Mouse (Mus musculus): Measurements from ENCODE around the gene Sufu.
A peak's percentile ranks its signal among the peaks of the same experiment; 100 is the strongest.

Gene Sufu

DNA sequence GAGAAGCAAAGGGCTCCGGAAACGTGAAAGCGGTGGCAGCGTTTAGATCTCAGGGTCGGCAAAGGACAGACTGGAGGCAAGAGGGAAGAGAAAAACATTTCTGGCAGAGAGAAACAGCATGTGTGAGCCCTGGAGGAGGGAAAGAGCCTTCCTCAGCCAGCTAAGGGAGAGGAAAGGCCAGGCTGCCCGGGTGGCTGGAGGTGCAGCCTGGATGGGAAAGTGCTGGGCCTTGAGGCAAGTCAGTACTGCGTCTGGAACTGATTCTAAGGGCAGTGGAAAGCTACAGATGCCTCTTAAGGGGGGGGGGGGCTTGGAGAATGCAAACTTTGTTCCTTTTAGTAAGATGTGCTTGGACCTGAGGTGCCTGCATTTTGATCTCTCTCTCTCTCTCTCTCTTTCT, 37.0 kb downstream of the Sufu start:
- no peak for DNase-seq (ENCODE audit: low spot score)

DNA sequence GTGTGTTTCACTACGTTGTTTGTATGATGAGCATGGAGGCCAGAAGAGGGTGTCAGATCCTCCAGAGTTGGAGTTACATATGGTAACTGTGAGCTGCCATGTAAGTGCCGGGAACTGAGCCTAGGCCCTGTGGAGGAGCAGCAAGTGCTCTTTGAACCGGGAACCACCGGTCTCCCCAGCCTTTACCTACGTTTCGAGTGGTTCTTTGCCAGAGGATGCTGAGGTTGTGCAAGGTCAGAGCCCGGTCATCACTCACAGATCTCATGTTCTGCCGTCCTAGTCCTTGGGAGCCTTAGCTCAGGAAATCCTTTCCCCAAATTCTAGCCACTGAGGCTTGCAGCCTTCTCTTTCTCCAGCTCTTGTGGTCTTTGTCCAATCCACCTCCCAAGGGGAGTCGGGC, 37.5 kb downstream of the Sufu start:
- DNase-seq (ENCODE audit: low spot score), result no peak

GRCm38 (mm10) chr19:46434591-46434990, 37.9 kb downstream of the Sufu start:
- DNase-seq (ENCODE audit: low spot score), result no peak

- DNase-seq (ENCODE audit: low spot score), result no peak
Observed at GRCm38 (mm10) chr19:46435492-46435891, 38.8 kb downstream of the Sufu start.

- no peak for DNase-seq (ENCODE audit: low spot score)
Observed at GRCm38 (mm10) chr19:46443509-46443908, 46.8 kb downstream of the Sufu start.

- peak; percentile 88 for DNase-seq (ENCODE audit: low spot score)
Observed at GRCm38 (mm10) chr19:46444209-46444608, 47.5 kb downstream of the Sufu start.

GRCm38 (mm10) chr19:46445641-46446040, 48.9 kb downstream of the Sufu start:
- no peak for DNase-seq (ENCODE audit: low spot score)

GRCm38 (mm10) chr19:46446436-46447020, 49.8 kb downstream of the Sufu start:
- no peak for DNase-seq (ENCODE audit: low spot score)

DNA sequence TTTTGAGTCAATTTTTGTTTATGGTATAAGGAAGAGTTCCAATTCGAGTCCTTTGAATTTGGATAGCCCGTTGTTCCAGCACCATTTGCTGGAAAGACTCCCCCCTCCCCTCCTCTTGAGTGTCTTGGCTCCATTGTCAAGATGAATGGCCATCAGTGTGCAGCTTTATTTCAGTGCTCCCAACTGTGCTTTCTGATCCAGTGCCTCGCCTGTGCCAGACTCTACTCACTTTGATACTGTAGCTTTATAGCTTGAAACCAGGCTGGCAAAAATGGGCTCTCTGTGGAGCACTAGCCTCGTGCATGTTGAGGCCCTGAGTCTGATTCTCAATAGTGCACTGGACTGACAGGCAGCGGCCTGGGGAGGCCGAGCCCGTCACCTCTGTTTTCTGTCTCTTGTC, 50.4 kb downstream of the Sufu start:
- no peak for DNase-seq (ENCODE audit: low spot score)

DNA sequence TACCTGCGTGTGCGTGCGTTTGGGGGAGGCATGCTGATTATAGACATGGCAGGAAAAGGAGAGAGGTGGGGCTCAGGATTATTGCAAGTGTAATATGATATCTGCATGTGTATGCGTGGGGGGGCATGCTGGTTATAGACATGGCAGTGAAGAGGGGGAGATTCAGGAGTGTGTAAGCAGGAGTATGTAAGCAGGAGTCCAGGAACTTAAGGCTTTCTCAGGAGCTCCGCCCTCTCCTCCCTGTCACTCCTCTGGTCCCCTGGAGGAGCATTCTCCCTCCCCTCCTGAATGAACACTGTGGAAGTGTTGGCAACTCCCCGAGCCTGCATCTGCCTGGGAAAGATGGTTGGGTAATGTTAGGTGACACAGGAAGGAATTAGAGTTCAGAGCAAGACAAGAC, 51.2 kb downstream of the Sufu start:
- no peak for DNase-seq (ENCODE audit: low spot score)

- no peak for DNase-seq (ENCODE audit: low spot score)
Observed at GRCm38 (mm10) chr19:46449261-46450005, 52.7 kb downstream of the Sufu start.

DNA sequence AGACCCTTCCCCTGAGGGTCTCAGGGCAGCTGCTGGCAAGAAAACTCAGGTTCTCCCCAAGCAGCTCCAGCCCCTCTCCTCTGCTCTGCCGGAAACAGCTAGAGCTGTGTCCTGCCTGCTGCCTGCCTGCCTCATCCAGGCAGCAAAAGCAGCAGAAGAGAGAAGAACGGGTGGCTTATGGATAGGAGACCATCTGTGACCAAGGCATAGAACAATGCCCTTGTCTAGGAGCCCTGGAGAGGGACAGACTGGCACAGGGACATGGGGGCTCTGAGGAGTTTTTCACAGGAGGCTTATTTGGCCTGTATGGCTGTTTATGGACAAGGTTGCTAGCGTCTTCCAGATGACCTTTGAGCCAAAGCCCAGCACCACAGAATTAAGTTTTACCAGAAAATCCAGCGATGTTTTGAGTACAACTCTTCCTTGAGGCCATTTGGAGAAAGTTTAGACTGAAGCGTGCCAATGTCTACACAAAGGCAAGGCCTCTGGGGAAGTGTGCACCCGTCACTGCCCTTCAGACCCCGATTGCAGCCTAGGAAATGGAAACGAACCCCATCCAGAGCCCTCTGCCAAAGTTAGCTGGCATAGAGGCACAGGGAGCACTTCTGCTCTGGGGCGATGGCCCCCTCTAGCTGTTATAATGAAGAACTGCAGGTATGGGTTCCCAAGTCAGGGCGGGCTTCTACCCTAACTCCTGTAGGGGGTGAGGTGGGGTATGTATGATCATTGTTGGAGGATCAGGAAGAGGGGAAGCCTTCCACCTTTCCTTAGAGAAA, 55.5 kb downstream of the Sufu start:
- DNase-seq (ENCODE audit: low spot score), result peak; percentile 64

GRCm38 (mm10) chr19:46452916-46453315, 56.2 kb downstream of the Sufu start:
- no peak for DNase-seq (ENCODE audit: low spot score)

- no peak for DNase-seq (ENCODE audit: low spot score)
Observed at GRCm38 (mm10) chr19:46454126-46454880, 57.6 kb downstream of the Sufu start.

DNA sequence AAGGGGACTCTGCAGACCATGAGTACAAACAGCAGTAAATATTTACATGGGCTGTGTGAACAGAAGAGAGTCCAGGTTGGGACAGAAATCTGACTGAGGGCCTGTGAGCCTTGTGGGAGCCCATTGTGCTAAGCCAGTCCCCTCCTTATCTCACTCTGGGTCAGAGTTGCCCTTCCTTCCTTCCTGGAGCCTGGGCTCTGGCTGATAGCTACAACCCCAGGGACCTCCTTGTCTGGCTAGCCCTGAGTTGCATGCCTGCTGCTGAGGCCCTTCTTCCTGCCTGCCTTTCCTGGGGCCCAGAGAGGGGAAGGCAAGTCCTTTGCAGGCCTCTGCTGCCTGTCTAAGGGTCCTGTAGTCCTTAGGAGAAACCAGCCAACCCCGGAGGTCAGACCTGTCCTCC, 58.3 kb downstream of the Sufu start:
- peak; percentile 86 for DNase-seq (ENCODE audit: low spot score)

GRCm38 (mm10) chr19:46455556-46455955, 58.9 kb downstream of the Sufu start:
- DNase-seq (ENCODE audit: low spot score), result no peak

DNA sequence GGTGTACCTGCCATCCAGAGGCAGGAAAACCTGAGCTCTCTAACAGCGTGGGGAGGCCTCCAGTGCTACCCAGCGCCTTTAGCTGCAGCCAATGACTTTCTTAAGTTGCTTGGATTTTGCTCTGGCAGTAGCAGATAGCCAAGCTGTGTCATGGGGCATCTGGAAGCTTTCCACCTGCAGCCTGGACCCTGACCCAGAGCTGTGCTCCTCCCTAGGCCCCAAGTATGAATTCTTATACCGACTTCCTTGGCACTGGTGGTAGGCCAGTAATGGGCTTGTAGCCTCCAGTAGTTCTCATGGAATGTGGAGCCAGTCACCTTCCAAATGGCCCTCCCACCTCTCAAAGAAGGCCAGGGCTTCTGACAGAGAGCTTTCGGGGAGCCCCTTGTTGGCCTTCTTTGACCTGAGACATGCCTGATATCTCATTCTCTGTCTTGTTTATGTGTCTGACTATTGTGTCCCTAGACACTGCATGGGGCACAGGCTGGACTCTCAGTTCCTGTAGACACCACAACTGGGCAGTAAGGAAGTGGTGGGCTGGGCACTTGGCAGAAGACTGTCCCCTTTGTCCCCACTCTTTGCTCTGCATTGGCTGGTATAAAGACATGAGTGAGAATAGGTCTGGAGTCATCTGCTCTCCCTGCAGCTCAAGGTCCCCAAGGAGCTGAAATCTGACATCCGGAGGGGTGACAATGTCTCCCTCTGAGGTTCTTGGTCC, 59.5 kb downstream of the Sufu start:
- DNase-seq (ENCODE audit: low spot score), result peak; percentile 79

- DNase-seq (ENCODE audit: low spot score), result peak; percentile 75
Observed at GRCm38 (mm10) chr19:46457798-46458197, 61.1 kb downstream of the Sufu start.

DNA sequence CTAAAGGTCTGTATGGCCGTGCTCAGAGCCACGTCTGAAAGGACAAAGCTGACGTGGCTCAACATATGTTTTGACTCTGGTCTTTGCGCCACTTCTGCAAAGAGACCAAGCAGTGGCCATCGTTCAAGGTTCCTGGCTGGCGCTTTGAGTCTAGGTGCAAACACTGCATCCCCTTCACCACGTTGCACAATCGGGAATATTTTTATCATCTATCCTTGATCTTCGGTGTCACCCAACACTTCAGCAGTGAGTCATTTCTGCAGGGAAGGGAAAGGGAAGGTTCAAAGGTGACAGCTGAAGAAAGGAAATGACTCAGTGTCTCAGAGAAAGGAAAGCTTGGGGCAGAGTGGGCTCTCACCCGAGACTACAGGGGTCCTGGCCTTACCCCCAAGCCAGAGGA, 62.6 kb downstream of the Sufu start:
- DNase-seq (ENCODE audit: low spot score), result no peak

DNA sequence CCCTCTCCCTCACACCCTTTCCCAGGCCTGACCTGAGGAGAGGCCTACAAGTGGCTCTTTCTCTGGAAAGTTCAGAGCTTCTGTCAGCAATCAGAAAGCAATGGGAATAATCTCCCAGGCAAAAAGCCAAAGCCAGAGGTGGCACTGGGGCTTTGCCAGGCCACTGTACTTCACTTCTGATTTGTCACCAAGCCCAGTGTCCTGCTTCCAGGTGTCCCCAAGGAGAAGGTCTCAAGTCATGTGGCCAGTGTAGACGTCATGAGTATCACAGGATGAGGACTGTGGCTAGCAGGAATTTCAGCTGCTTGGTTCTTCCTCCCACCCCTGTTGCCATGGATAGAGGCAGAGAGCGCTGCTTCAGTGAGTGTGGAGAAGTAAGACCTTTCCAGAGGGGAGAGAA, 63.2 kb downstream of the Sufu start:
- peak; percentile 84 for DNase-seq (ENCODE audit: low spot score)

DNA sequence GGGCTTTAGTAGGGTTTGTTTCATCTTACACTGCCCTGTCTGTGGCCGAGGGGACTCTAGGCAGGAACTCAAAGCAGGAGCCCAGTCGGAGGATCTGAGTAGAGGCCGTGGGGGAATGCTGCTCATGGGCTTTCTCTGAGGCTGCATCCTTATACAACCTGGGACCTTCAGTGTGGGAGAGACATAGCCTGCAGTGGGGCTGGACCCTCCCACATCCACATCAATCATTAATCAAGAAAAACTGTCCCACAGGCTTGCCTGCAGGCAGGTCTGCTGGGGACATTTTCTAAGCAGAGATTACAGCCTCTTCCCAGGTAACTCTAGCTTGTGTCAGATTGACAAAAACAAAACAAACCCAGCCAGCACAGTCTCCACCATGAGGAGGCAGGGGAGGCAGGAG, 65.9 kb downstream of the Sufu start:
- no peak for DNase-seq (ENCODE audit: low spot score)

- DNase-seq (ENCODE audit: low spot score), result no peak
Observed at GRCm38 (mm10) chr19:46463446-46463845, 66.8 kb downstream of the Sufu start.

All from lung, postnatal 25 days (tissue).